Mouse (Mus musculus) kidney, adult 18-20 months (tissue): ENCODE data around the gene Gm6592.
A peak's percentile ranks its signal among the peaks of the same experiment; 100 is the strongest.
"Not testable (repeated sequence)": the region's sequence is repeated elsewhere in the genome, so short reads cannot be mapped to it uniquely, and the experiment has no call there.

ENCODE experiments used
- DNase-seq: peaks from one replicate; pipeline ENCODE4 v3.0.0; 2021

The Gm6592 gene

DNA sequence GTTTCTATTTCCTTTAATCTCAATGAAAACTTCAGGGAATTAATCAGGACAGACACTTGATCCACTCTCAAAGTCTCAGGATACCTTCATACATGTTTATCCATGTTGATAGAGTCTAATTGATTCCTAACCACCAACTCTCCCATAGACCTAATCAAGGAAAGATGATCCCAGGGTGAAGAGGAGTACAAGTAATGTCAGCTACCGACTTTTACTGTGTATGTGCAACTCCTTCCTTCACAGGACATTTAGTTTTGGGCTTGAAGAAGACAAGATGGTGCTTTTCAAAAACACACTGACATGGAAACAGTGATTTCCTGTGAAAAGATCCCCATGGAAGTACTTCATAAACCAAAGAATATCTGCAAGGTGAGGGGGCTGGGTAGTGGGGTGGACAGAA, at the start of gene Gm6592:
TSS of gene Gm6592 (plus strand) at position 301 of the 400 bp plus-strand sequence.
- DNase-seq: no peak

DNA sequence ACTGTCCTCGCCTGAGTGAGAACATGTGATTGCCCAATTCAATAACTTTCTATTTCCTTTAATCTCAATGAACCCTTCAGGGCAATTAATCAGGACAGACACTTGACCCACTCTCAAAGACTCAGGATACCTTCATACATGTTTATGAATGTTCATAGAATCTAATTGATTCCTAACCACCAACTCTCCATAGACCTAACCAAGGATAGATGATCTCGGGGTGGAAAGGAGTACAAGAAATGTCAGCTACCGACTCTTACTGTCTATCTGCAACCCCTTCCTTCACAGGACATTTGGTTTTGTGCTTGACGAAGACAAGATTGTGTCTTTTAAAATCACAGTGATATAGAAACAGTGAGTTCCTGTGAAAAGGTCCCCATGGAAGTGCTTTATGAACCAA, 40.4 kb upstream of the Gm6592 start, which contains the start of gene Ssxb5:
TSS of gene Ssxb5 (plus strand) at position 301 of the 400 bp plus-strand sequence.
- DNase-seq: not testable (repeated sequence)

DNA sequence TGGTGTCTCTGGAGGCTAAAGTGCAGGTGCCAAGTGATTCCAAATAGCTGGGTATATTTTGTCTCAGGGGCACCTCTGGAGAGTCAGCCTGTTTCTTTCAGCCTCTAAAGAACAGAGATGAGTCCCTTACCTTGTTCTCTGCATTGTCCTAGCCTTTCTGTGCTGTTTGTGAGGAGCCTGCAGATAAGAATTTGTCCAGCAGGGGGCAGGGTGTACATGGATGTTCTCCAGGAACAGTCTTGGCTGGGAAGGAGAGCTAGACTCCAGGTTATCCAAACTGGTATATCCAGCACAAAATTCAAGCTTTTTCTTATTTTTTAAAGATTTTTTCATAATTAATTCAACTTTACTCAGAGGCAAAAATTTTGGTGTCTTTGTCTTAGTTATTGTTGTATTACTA, 11.8 kb upstream of the Gm6592 start:
- peak; percentile 61 for DNase-seq

DNA sequence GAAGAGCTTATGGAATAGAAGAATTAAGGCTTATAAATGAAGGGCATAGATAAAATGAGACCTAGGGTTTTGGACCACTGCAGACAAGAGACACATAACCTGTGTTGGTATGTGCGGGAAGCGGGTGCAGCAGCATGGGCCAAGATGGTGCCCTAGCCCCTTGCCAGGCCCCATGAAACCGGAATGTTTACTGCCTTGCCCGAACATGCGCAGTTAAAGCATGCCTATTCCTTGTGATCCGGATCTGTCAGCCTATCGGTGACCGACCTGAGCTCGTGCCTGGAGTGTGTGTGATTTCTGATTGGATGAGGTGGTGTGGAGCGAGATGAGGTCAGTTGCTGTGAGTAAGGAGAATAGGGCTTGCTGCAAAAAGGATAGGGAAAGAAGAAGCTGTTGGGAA, 8.7 kb downstream of the Gm6592 start:
- no peak for DNase-seq

DNA sequence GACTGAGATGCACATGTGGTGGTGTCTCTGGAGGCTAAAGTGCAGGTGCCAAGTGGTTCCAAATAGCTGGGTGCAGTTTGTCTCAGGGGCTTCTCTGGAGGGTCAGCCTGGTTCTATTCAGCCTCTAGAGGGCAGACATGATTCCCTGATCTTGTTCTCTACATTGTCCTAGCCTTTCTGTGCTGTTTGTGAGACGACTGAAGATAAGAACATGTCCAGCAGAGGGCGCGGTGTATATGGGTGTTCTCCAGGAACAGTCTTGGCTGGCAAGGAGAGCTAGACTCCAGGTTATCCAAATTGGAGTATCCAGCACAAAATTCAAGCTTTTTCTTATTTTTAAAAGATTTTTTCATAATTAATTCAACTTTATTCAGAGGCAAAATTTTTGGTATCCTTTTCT, 20.5 kb downstream of the Gm6592 start:
- DNase-seq: peak; percentile 74

DNA sequence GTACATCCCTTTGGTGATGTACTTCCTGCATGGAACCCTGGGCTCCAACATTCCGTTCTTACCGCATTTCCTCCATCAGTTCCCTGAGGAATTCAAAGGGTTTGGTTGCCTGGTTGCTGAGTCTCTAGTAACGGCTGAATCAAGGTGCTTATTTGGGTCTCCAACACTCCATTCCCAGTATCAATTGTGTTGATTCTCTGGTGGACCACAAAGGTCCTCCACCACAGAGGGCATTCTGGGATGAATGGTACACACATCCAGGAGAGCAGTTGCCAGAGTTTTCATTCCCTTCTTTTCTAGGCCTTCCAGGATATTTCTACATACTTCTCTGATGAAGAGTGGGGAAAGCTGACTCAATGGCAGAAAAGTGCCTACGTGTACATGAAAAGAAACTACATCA, 30.2 kb downstream of the Gm6592 start, which contains the start of gene Gm5751:
TSS of gene Gm5751 (plus strand) at position 301 of the 400 bp plus-strand sequence.
- DNase-seq: not testable (repeated sequence)

DNA sequence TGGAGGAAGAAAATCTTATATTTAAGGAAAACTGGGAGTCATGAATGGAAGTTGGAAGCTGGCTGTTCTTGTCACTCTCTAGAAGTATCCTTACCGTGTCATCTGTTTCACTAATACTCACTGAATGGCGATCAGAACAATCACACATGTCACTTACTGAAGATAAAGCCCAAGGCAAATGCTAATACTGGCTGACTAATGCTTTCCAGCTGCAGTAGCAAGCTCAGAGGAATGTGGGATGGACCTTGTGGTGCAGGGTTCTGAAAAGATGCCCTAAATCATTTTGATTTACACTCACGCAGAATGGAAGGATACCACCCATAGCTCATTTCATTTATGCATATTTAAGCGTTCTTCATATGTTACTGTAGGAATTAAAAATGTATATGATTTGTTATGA, 40.5 kb downstream of the Gm6592 start:
- DNase-seq: no peak

DNA sequence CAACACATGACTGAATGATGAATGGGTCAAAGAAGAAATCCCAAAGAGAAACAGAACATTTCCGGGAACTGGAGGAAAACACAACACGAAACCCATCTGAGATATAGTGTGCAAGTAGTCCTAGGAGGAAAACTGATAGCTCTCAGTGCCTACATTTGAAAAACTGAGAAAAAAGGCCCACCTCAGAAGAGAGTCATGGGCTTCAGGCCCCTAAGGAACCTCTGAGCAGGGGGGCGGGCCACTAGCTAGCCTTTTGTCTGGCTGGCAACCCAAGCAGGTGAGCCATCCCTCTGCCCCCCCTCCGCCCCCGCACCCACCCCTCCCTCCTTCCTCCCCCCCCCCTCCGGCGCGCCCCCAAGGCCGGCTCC, 48.2 kb downstream of the Gm6592 start:
- no peak for DNase-seq

DNA sequence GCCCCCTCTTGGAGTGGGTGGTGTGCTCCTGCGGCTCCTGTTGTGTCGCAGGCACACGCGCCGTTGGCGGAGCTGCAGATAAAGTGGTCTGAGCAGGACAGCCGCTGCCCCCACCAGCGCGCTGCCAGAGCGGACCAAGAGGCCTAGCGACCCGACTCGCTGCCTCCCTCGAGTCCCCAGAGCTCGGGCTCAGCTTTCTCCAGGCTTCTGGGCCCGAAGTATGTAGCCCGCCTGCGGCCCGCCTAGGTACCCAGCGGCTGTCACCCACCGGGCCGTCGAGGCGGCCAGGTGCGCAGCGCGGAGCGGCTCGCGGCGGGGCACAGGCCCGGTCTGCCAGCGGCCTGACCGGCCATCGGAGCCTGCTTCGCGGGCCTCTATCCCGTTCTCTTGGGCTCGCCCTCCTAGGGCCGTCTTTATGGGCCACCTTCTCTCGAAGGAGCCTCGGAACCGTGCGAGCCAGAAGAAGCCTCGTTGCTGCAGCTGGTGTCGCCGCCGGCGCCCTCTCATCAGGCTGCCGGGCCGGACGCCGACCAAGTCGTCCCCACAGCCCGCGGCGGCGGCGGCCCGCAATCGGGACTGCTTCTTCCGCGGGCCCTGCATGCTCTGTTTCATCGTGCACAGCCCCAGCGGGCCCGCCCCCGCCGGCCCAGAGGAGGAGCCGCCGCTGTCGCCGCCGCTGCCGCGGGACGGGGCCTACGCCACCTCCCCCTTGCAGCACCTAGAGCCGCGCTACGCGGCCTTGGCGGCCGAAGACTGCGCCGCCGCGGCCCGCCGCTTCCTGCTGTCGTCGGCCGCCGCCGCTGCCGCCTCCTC, 48.8 kb downstream of the Gm6592 start, which contains the start of gene B630019K06Rik:
TSS of gene B630019K06Rik (plus strand) at position 40 of the 813 bp plus-strand sequence.
- DNase-seq: peak; percentile 77

DNA sequence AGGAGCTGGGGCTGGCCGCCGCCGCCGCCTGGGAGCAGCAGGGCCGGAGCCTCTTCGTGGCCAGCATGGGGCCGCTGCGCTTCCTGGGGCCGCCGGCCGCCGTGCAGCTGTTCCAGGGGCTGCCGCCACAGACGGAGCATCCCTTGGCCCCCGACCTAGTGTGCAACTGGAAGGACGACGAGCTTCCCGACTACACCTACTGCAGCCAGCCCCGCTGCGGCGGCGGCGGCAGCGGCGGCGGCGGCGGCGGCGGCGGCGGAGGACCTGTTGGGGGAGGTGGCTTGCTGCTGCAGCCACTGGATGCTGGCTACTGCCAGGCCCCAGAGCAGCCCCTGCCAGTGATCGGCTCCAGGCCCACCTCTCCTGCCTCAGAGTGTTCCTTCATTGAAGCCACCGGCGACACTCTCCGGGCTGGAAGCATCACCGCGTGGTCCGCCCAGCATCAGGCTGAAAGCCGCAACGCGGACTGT, 49.4 kb downstream of the Gm6592 start:
- no peak for DNase-seq
